Mouse (Mus musculus) gastrocnemius, postnatal 10 days (tissue): ENCODE measurements around the gene Rpl37. TPM values are rescaled to one million over a fixed set of nuclear protein-coding genes. Genes with fewer than 3 reads are reported as not detected.

Source experiments
- DNase-seq: peaks from one replicate; pipeline ENCODE4 v3.0.0; 2021; ENCODE audit warnings: mixed read lengths
- total RNA-seq, 2 experiments: library from RNA; stranded (reverse); gene quantifications; 2 replicates each; pipeline ENCODE4 v1.2.3; 2021

Rpl37 gene
- total RNA-seq, 2 experiments from 2014 or later, result 337 to 339 TPM

DNA sequence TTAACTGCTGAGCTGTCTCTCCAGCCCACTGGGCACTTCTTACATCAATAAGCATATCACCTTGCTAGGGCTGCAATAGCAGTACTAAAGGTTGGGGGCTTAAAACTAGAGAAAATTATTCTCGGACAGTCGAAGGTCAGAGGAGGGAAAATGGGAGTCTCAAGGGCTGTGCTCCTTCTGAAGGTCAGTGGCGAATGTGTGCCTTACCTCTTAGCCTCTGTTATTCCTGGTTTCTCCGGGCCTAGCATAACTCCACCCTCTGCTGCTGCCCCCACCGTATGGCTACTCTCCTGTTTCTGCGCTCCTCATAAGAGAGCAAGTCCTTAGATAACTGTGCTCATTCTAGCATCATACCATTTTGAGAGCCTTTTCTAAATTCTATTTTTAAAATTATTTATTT lies 35.7 kb downstream of the Rpl37 start:
- no peak for DNase-seq

DNA sequence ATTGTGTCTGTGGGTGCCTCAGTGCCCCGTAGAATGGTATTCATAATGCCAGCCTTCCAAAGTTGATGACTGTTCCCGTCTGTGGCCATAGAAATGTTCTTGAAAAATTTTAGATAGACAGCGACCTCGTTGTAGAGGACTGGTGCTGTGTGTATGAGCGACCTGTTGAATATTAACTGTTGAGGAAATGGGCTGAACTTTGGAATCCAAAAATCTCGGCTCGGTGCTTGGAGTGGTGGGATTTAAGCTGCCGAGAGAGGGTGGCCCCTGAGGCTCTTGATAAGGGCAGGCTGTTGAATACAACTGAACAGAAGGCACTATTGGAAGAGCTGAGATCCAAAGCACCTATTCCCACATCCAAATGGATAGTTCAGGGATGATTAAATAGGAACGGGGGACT lies 38.2 kb downstream of the Rpl37 start:
- DNase-seq, result no peak

DNA sequence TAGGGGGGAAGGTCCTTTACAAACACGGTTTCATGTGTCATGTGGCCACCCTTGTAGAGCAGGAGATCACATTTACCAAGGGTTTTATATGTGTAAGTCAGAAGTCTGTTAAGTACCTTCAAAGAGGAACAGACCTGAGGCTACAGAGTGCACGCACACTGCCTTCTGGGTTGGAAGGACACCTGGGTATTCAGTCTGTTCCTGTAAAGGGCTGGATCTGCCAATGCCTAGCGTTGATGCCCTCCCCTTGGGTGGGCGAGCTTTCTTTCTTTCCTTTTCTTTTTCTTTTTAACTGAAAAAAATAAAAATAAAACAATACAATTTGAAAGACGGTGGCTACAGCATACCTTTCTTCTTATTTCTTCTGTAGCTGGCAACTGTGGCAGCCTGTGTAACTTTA lies 38.6 kb downstream of the Rpl37 start:
- no peak for DNase-seq

GRCm38 (mm10) chr15:5156355-5156754 lies 39.9 kb downstream of the Rpl37 start:
- no peak for DNase-seq

DNA sequence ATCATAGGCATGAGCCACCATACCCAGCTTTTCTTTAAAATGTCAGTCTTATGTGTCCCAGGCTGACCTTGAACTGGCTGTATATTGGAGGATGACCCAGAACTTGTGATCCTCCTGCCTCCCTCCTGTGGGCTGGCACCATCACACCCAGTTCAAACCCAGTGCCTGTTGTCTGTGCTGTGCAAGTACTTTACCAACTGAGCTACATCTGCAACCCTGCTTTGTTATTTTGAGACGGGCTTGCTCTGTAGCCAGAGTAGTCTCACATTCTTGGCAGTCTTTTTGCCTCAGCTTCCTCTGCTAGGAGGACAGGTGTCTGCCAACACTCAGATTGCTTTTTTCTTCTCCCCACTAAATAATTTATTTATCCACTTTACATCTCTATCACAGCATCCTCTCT lies 40.9 kb downstream of the Rpl37 start:
- no peak for DNase-seq

DNA sequence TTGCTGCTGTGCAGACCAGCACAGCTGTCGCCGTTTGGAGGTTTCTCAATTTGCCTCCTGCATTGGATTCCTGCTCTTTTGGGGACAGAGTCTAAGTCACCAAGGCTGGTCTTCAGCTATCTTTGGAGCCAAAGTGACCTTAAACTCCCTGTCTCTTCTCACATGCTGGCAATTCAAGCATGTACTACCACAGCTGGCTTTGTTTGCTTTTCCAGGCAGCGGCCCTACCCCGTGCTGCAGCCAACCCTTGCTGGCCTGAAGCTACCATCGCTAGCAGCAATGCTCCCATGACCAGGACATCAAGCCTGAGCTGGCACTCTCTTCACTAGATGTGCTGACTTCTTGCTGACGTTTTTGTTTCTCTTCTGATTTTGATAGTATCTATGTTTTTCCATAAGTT lies 42.4 kb downstream of the Rpl37 start:
- peak; percentile 22 for DNase-seq

GRCm38 (mm10) chr15:5165121-5165773 lies 48.8 kb downstream of the Rpl37 start:
- DNase-seq, result no peak

Other genes with a start within 250 kb of the Rpl37 start
- not detected for gene Mroh2b, start 217.9 kb upstream of the Rpl37 start, total RNA-seq
- gene C7, start 52.9 kb upstream of the Rpl37 start, total RNA-seq, result under 1 TPM in 1 of 2 experiments, not detected in 1; 0.09 TPM
- gene Card6, start 8.1 kb upstream of the Rpl37 start, total RNA-seq, result 1 to 10 TPM; 1.6 to 3.5 TPM
- 10 to 100 TPM; 13.0 to 15.1 TPM for gene Prkaa1, start 27.2 kb downstream of the Rpl37 start, total RNA-seq
- 10 to 100 TPM; 34.9 to 35.4 TPM for gene Ttc33, start 68.9 kb downstream of the Rpl37 start, total RNA-seq
- gene Ptger4, start 127.5 kb downstream of the Rpl37 start, total RNA-seq, result 1 to 10 TPM in 1 of 2 experiments, under 1 TPM in 1; 0.94 to 1.5 TPM